Mouse (Mus musculus): ENCODE data around the gene Ramp1.

GRCm38 (mm10) chr1:91219641-91220321, 40.2 kb downstream of the Ramp1 start:
- TF ChIP-seq CTCF (IDR thresholded peaks at IDR 0.05; ENCODE audit: extremely low read depth, insufficient read length, insufficient replicate concordance, low read depth, low read length) (no peak), POLR2A (IDR thresholded peaks at IDR 0.05; ENCODE audit: low read depth, low read length) (no peak)

Measured in small intestine, adult 2 months (tissue).